Mouse (Mus musculus) MEL (cell line): ENCODE data around the gene Kpna3. TPM values are rescaled to one million over a fixed set of nuclear protein-coding genes. Genes with fewer than 3 reads are reported as not detected.
"Not testable (repeated sequence)": the region's sequence is repeated elsewhere in the genome, so short reads cannot be mapped to it uniquely, and the experiment has no call there.

Experiments used
- DNase-seq: peaks from one replicate; pipeline ENCODE4 v3.0.0; 2011; ENCODE audit warnings: low read depth, low spot score
- H3K27ac ChIP-seq: 2 replicates; pipeline ENCODE4 v1.5.1; 2012; ENCODE audit warnings: low read depth, mild to moderate bottlenecking, control low read depth, low read length, moderate library complexity; ENCODE audit not compliant: control insufficient read depth
- H3K27me3 ChIP-seq, 2 experiments: fragments of 150-350 bp in 1 of 2; sonication (generic) in 1 of 2; 2 replicates each; pipeline ENCODE4 v1.6.1; 2012; ENCODE audit warnings: low read length in 2 of 2, mild to moderate bottlenecking in 2 of 2, improper control_type of control experiment in 1 of 2, moderate library complexity in 1 of 2; ENCODE audit not compliant: insufficient read depth in 2 of 2, control insufficient read depth in 1 of 2
- H3K36me3 ChIP-seq, 2 experiments: 2 replicates each; pipeline ENCODE4 v1.6.1; 2012 to 2014; ENCODE audit warnings: low read length in 2 of 2, improper control_type of control experiment in 1 of 2, inconsistent platforms in 1 of 2, mild to moderate bottlenecking in 1 of 2; ENCODE audit not compliant: insufficient read depth in 2 of 2, control insufficient read depth in 1 of 2
- H3K4me1 ChIP-seq, 2 experiments: fragments of 150-350 bp in 1 of 2; sonication (generic) in 1 of 2; 2 replicates each; pipeline ENCODE4 v1.6.1; 2012; ENCODE audit warnings: low read length in 2 of 2, improper control_type of control experiment in 1 of 2, mild to moderate bottlenecking in 1 of 2; ENCODE audit not compliant: insufficient read depth in 2 of 2, control insufficient read depth in 1 of 2
- H3K4me3 ChIP-seq, 2 experiments: fragments of 150-350 bp in 1 of 2; sonication (generic) in 1 of 2; 2 replicates each; pipeline ENCODE4 v1.5.1; 2012; ENCODE audit warnings: low read depth in 2 of 2, low read length in 2 of 2, mild to moderate bottlenecking in 2 of 2, moderate library complexity in 2 of 2, control low read depth in 1 of 2, improper control_type of control experiment in 1 of 2; ENCODE audit not compliant: control insufficient read depth in 1 of 2, insufficient read depth in 1 of 2
- H3K79me2 ChIP-seq: 2 replicates; pipeline ENCODE4 v1.6.1; 2012; ENCODE audit warnings: mild to moderate bottlenecking, low read length, moderate library complexity; ENCODE audit not compliant: control insufficient read depth, poor library complexity, insufficient read depth
- H3K9ac ChIP-seq: 2 replicates; pipeline ENCODE4 v1.6.1; 2012; ENCODE audit warnings: low read depth, mild to moderate bottlenecking, control low read depth, low read length, moderate library complexity; ENCODE audit not compliant: control insufficient read depth, poor library complexity, severe bottlenecking
- H3K9me3 ChIP-seq: fragments of 150-350 bp; sonication (generic); replicated peaks from 2 replicates; pipeline ENCODE4 v1.6.1; 2012; ENCODE audit warnings: mild to moderate bottlenecking, low read length, improper control_type of control experiment, moderate library complexity; ENCODE audit not compliant: insufficient read depth
- BHLHE40 ChIP-seq: IDR thresholded peaks from 2 replicates; pipeline ENCODE4 v1.6.1; 2012; ENCODE audit warnings: low read depth, mild to moderate bottlenecking, inconsistent platforms, low read length, improper control_type of control experiment, borderline replicate concordance
- CTCF ChIP-seq, 3 experiments: IDR thresholded peaks in 2 of 3; conservative IDR thresholded peaks in 1 of 3; 2 replicates each; pipeline ENCODE4 v1.5.1; 2011 to 2012; ENCODE audit warnings: low read length in 3 of 3, low read depth in 2 of 3, mild to moderate bottlenecking in 2 of 3, improper control_type of control experiment in 1 of 3, inconsistent platforms in 1 of 3, mixed read lengths in 1 of 3, moderate library complexity in 1 of 3; ENCODE audit not compliant: control insufficient read depth in 1 of 3, insufficient read depth in 1 of 3, poor library complexity in 1 of 3, severe bottlenecking in 1 of 3
- E2F4 ChIP-seq: IDR thresholded peaks from 2 replicates; pipeline ENCODE4 v1.6.1; 2011; ENCODE audit warnings: low read depth, low read length, improper control_type of control experiment, borderline replicate concordance
- EP300 ChIP-seq, 2 experiments: IDR thresholded peaks; 2 replicates each; pipeline ENCODE4 v1.6.1; 2011; ENCODE audit warnings: improper control_type of control experiment in 2 of 2, low read length in 2 of 2, low read depth in 1 of 2, mild to moderate bottlenecking in 1 of 2
- GABPA ChIP-seq: IDR thresholded peaks from 2 replicates; pipeline ENCODE4 v1.6.1; 2012; ENCODE audit warnings: low read depth, mild to moderate bottlenecking, inconsistent platforms, low read length, improper control_type of control experiment, moderate library complexity
- GATA1 ChIP-seq: IDR thresholded peaks from 2 replicates; pipeline ENCODE4 v1.6.1; 2011; ENCODE audit warnings: low read depth, low read length, improper control_type of control experiment
- MAFK ChIP-seq: IDR thresholded peaks from 2 replicates; pipeline ENCODE4 v1.6.1; 2011; ENCODE audit warnings: low read depth, mild to moderate bottlenecking, low read length, improper control_type of control experiment, borderline replicate concordance
- MYB ChIP-seq: IDR thresholded peaks from 2 replicates; pipeline ENCODE4 v1.6.1; 2011; ENCODE audit warnings: mild to moderate bottlenecking, low read depth, low read length, improper control_type of control experiment
- MYC ChIP-seq: IDR thresholded peaks from 2 replicates; pipeline ENCODE4 v1.6.1; 2011; ENCODE audit warnings: low read depth, mild to moderate bottlenecking, low read length, improper control_type of control experiment, moderate library complexity
- POLR2AphosphoS2 ChIP-seq: IDR thresholded peaks from 2 replicates; pipeline ENCODE4 v1.6.1; 2011; ENCODE audit warnings: low read length, improper control_type of control experiment
- SIN3A ChIP-seq: IDR thresholded peaks from 2 replicates; pipeline ENCODE4 v1.6.1; 2012; ENCODE audit warnings: low read length, improper control_type of control experiment, inconsistent platforms
- SMC3 ChIP-seq: IDR thresholded peaks from 2 replicates; pipeline ENCODE4 v1.6.1; 2011; ENCODE audit warnings: low read depth, low read length, improper control_type of control experiment
- TAL1 ChIP-seq: IDR thresholded peaks from 2 replicates; pipeline ENCODE4 v1.6.1; 2012; ENCODE audit warnings: mild to moderate bottlenecking, inconsistent platforms, low read length, moderate library complexity, mixed read lengths
- TCF12 ChIP-seq: IDR thresholded peaks from 2 replicates; pipeline ENCODE4 v1.6.1; 2014; ENCODE audit warnings: low read depth, mild to moderate bottlenecking, inconsistent platforms, low read length, improper control_type of control experiment, moderate library complexity
- USF1 ChIP-seq: IDR thresholded peaks from 2 replicates; pipeline ENCODE4 v1.6.1; 2014; ENCODE audit warnings: low read depth, mild to moderate bottlenecking, inconsistent platforms, low read length, improper control_type of control experiment, moderate library complexity
- ZC3H11A ChIP-seq: IDR thresholded peaks from 2 replicates; pipeline ENCODE4 v1.6.1; 2012; ENCODE audit warnings: low read depth, mild to moderate bottlenecking, inconsistent platforms, low read length, improper control_type of control experiment
- polyA plus RNA-seq, 2 experiments: library from polyadenylated mRNA; stranded (reverse) in 1 of 2; unstranded in 1 of 2; fragments of >175 nt in 1 of 2; fragments of >200 nt in 1 of 2; gene quantifications; 2 replicates each; pipeline versions ENCODE4 v1.2.1 to v1.2.4; 2012; ENCODE audit warnings: low replicate concordance in 2 of 2, low read depth in 1 of 2; ENCODE audit not compliant: insufficient read length in 2 of 2, insufficient read depth in 1 of 2, missing spikeins in 1 of 2
- total RNA-seq: library from RNA; depleted of rRNA; stranded (reverse); fragments of 300-350 nt; gene quantifications from 2 replicates; pipeline ENCODE4 v1.2.3, GENCODE M21; 2012

Kpna3 gene
- total and polyA plus RNA-seq, 3 experiments: 22.7 to 309 (median 51.3) TPM

DNA sequence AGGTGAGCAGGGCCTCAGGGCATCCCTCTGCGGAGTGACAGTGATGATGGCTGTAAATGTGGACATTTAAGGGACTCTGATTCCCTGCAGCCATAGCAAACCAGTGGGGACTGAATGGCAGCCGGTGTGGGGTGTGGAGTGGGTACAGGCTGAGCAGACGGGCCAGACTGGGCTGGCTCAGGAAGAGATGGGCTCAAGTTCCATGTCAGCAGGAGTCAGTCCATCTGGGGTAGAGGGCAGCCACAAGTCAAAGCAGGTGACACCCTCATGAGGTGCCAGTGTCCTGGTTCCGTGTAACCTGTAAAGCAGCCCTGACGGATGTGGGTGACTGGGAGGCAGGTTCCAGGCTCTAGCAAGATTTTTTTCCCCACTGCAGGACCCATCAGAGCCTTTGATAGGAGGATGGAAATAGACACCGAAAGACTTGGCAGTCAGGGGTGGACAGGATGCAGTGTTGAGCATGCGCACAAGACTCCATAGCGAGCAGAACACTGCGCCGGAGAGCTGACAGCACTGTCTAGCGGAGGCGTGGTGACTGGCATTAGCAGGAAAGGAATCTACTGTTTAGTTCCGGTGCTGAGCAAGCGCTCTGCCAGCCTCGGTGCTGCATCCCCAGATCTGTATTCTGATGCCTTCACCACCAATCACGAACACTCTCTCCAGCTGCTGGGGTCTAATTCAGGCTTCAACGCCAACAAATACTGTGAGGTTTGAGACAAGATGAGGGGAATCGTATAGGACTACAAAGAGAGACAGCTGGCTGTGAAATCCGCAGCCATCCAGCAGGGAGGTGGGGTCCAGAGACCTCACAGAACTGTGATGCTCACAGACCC, 111.8 kb downstream of the Kpna3 start:
- H3K9me3 ChIP-seq: no peaks in the 10 kb centered on the region
- DNase-seq: no peak
- H3K36me3 ChIP-seq: peaks cover 0 to 8% of the 10 kb centered on the region in 2 experiments; a peak in 1 of 4 replicates
- H3K27me3 ChIP-seq: no peaks in the 10 kb centered on the region
- no peaks in the 10 kb centered on the region for H3K79me2 ChIP-seq
- no peak overlapping the region for H3K27ac ChIP-seq
- no peak overlapping the region for H3K4me3 ChIP-seq
- peaks cover 3 to 8% of the 10 kb centered on the region in 2 experiments for H3K4me1 ChIP-seq
- no peak overlapping the region for H3K9ac ChIP-seq
- no peak for TF ChIP-seq POLR2AphosphoS2

- H3K36me3 ChIP-seq: peaks cover 0 to 11% of the 10 kb centered on the region in 2 experiments; a peak in 1 of 4 replicates
- peak; percentile 37 for DNase-seq
- H3K9me3 ChIP-seq, H3K4me3 ChIP-seq, H3K27ac ChIP-seq, H3K9ac ChIP-seq, H3K79me2 ChIP-seq, H3K27me3 ChIP-seq: not testable (repeated sequence)
- TF ChIP-seq CTCF (IDR thresholded peaks at IDR 0.05 in 2 of 3, conservative IDR thresholded peaks at IDR 0.05 in 1 of 3; ENCODE audit: control insufficient read depth in 1 of 3, insufficient read depth in 1 of 3, low read depth in 2 of 3, low read length in 3 of 3, poor library complexity in 1 of 3, severe bottlenecking in 1 of 3) (peak in 2 of 3 experiments; percentile 8 to 40; a peak in 2 of 6 replicates), SMC3 (peak; percentile 26)
- peaks cover 3 to 11% of the 10 kb centered on the region in 2 experiments for H3K4me1 ChIP-seq
These were observed 112.7 kb downstream of the Kpna3 start for GRCm38 (mm10) chr14:61327007-61327406.

DNA sequence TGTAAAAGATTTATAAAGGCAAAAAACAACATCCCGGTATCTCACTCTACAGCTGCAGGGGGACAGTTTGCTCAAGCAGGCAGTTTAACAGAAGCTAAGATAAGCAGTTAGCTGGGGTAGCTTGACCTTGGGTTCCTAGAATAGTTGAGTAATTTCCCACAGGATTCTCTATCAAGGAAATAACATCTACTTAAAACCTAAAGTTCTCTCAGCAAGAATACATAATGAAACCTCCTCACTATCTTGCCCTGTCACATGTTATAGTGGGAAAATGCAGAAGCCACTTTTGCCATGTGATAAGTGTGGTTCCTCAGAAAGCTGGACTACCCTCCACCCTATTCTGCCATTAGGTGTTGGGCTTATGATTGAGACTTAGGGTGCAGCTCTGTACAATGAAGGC, 116.9 kb downstream of the Kpna3 start:
- no peaks in the 10 kb centered on the region for H3K9me3 ChIP-seq
- peak; percentile 73 for TF ChIP-seq TCF12
- TF ChIP-seq USF1: peak; percentile 70
- TF ChIP-seq TAL1: peak; percentile 85
- no peak for TF ChIP-seq MAFK
- peak; percentile 51; the same call in 1 of the 2 replicates for TF ChIP-seq SIN3A
- no peak for TF ChIP-seq GABPA
- TF ChIP-seq ZC3H11A: no peak
- TF ChIP-seq EP300 (IDR thresholded peaks at IDR 0.05; ENCODE audit: low read depth in 1 of 2, low read length in 2 of 2): peak; percentile 84 to 93
- TF ChIP-seq E2F4: no peak
- TF ChIP-seq MYC: peak; percentile 51; the same call in 1 of the 2 replicates
- TF ChIP-seq GATA1: peak; percentile 86
- TF ChIP-seq MYB: peak; percentile 98
- 0 out of 2 replicates have a peak, but pooled peaks have one; percentile 28 for TF ChIP-seq BHLHE40
- no peaks in the 10 kb centered on the region for H3K79me2 ChIP-seq
- peaks cover 3 to 5% of the 10 kb centered on the region in 2 experiments for H3K4me1 ChIP-seq
- no peaks in the 10 kb centered on the region for H3K27me3 ChIP-seq
- H3K27ac ChIP-seq: peak overlapping the region; percentile 71
- H3K9ac ChIP-seq: no peak overlapping the region
- peaks cover 0 to 11% of the 10 kb centered on the region in 2 experiments; a peak in 1 of 4 replicates for H3K36me3 ChIP-seq
- DNase-seq: peak; percentile 80
- H3K4me3 ChIP-seq: no peak overlapping the region
